Mouse (Mus musculus) cerebellum, adult (tissue): Measurements from ENCODE around the gene Ercc6l.
A peak's percentile ranks its signal among the peaks of the same experiment; 100 is the strongest.
"Not testable (repeated sequence)": the region's sequence is repeated elsewhere in the genome, so short reads cannot be mapped to it uniquely, and the experiment has no call there.

Experiments
- ATAC-seq: cut with Nextera tagmentation; 2 replicates; pipeline ENCODE4 v1.9.2; 2017; ENCODE audit warnings: mild to moderate bottlenecking, moderate library complexity, mixed read lengths; ENCODE audit not compliant: insufficient number of reproducible peaks, low FRiP score, low TSS enrichment

Ercc6l gene

GRCm38 (mm10) chrX:102119042-102119864 is 37.6 kb downstream of the Ercc6l start, which contains the start of gene Pin4:
Pin4 (plus strand) TSS chrX:102119447.
- ATAC-seq = peak; percentile 100

DNA sequence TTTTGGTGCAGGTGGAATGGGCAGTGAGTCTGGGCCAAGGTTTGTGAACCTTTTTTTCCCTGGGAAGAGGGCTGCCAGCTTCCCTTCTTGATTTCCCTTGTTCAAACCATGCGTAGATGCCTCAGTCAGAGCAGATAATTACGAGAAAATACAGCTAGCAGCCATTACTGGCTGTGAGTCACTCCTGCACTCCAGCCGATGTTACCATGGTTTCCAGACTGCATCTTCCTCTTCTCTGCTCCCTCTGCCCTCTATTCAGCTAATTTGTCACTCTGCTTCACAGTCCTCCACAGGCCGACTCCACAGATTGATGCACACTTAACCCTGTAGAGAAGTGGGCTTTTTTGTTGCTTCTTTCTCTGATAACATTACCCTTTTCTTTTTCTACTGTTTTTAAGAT is 41.2 kb downstream of the Ercc6l start:
- no peak for ATAC-seq

DNA sequence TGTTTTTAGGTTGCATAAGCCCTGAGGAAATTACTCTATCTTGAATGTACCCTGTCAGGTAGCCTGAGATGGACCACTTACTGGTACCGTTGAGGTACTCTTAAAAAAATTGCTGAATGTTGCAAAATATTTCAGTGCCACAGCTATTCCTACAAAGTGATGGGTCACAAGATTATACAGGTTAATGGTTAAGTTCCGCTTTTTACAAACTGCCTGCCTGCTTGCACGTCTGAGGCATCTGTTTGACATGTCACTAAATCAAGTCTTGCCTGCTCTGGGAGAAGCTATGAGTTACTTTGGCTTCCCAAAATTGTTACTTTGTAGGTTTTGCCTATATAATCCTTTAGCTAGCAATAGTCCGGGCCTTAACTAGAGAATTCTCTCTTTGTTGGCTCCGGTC is 47.5 kb downstream of the Ercc6l start:
- ATAC-seq = not testable (repeated sequence)

- not testable (repeated sequence) for ATAC-seq
Measured at GRCm38 (mm10) chrX:102103830-102104229, 53.1 kb downstream of the Ercc6l start.

- ATAC-seq = no peak
Measured at GRCm38 (mm10) chrX:102101886-102102285, 55.0 kb downstream of the Ercc6l start.

DNA sequence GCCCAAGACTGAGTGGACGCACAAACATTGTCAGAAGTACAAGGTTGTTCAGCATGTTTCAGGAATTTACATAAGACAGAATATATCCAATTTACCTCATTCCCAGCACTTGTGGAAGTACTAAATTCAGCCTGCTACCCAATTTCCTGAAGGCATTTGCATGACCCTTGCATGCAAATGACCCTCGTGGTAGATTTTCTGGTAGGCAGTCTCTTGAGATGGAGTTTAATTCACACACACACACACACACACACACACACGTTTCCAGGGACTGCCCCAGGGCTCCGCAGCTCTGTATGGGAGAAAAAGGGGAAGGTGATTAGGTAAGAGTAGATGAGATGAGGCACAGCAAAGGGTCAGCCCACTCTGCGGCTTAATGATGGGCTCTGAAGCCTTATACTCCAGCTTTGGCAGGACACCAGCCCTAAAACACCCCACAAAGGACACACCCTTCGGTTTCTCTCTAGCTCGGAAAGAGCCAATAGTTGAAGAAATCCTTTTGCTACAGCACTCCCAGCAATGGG is 62.4 kb downstream of the Ercc6l start:
- no peak for ATAC-seq
